Mouse (Mus musculus) liver, adult 2 months (tissue): ENCODE measurements around the gene Klhdc3. TPM values are rescaled to one million over a fixed set of nuclear protein-coding genes. Genes with fewer than 3 reads are reported as not detected.

Source experiments
- DNase-seq: peaks from one replicate; pipeline ENCODE4 v3.0.0-alpha.2; 2011; ENCODE audit warnings: low read depth, low spot score; ENCODE audit errors: extremely low read depth
- H3K27ac ChIP-seq: fragments of 200-500 bp; replicated peaks from 2 replicates; pipeline ENCODE4 v1.5.1; 2012; ENCODE audit warnings: low read depth, mild to moderate bottlenecking, control low read depth, inconsistent platforms, low read length; ENCODE audit not compliant: insufficient read depth
- H3K27me3 ChIP-seq: fragments of 200-500 bp; 2 replicates; pipeline ENCODE4 v1.6.1; 2012; ENCODE audit warnings: mild to moderate bottlenecking, moderate library complexity, low read length, inconsistent platforms; ENCODE audit not compliant: control insufficient read depth, insufficient read depth
- H3K36me3 ChIP-seq: fragments of 200-500 bp; 2 replicates; pipeline ENCODE4 v1.6.1; 2012; ENCODE audit warnings: low read length, inconsistent platforms; ENCODE audit not compliant: control insufficient read depth, insufficient read depth
- H3K4me1 ChIP-seq: fragments of 200-500 bp; 2 replicates; pipeline ENCODE4 v1.6.1; 2011; ENCODE audit warnings: low read length; ENCODE audit not compliant: control insufficient read depth, insufficient read depth
- H3K4me3 ChIP-seq: fragments of 200-500 bp; 2 replicates; pipeline ENCODE4 v1.5.1; 2011; ENCODE audit warnings: low read depth, mild to moderate bottlenecking, control low read depth, low read length, moderate library complexity; ENCODE audit not compliant: insufficient read depth
- H3K79me2 ChIP-seq: fragments of 200-500 bp; 2 replicates; pipeline ENCODE4 v1.6.1; 2012; ENCODE audit warnings: inconsistent platforms, mild to moderate bottlenecking, low read length, moderate library complexity; ENCODE audit not compliant: control insufficient read depth, insufficient read depth
- H3K9ac ChIP-seq: fragments of 200-500 bp; 2 replicates; pipeline ENCODE4 v1.6.1; 2012; ENCODE audit warnings: low read depth, mild to moderate bottlenecking, control low read depth, inconsistent platforms, low read length
- CTCF ChIP-seq: fragments of 200-500 bp; IDR thresholded peaks from 2 replicates; pipeline ENCODE4 v1.5.1; 2011; ENCODE audit warnings: low read depth, low read length, control low read depth
- POLR2A ChIP-seq: fragments of 200-500 bp; IDR thresholded peaks from 2 replicates; pipeline ENCODE4 v1.6.1; 2011; ENCODE audit warnings: low read length, control low read depth; ENCODE audit not compliant: insufficient read depth; ENCODE audit errors: extremely low read depth
- WGBS: fragments of 180-500 bp; shearing (Covaris S2); methylation state at CpG from one replicate; pipeline ENCODE4 v1.1.7; 2018; 5-methylcytosine and 5-hydroxymethylcytosine counted together
- polyA plus RNA-seq: library from polyadenylated mRNA; depleted of rRNA; stranded (reverse); fragments of >200 nt; gene quantifications from 2 replicates; pipeline ENCODE4 v1.2.3, GENCODE M21; 2012
- total RNA-seq: library from RNA; depleted of rRNA; stranded (reverse); fragments of >200 nt; gene quantifications from 2 replicates; pipeline ENCODE4 v1.2.3, GENCODE M21; 2014

Gene Klhdc3
- total and polyA plus RNA-seq, 2 experiments, result 23.9 to 74.6 TPM

DNA sequence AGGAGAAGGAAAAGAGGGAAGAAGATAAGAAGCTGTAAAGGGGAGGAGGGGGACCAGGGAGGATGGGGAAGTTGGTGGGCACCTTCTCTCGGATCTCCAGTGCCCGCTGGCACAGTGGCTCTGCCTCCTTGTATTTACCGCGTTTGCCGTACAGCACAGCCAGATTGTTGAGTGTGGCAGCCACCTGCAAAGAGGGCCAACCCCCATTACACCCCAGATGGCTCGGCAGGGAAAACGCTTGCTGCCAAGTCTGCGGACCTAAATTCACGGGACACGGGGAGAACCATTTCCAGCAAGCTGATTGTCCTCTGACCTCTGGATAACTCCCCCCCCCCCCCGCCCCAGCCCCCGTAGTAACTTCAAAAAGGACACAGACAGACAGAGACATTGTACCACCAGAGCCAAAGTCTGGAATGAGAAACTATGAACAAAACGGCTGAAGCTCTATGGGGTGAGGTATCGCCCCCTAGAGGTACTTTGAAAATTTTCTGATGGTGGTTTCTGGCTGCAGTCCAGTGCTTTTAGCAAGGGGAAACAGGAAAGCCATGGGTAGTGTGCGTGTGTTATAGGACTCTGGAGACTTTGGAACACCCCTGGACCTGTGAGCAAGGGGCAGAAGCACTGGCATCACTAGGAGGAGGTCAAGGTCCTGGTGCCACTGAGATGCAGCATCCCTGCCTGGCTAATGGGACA, 43.7 kb downstream of the Klhdc3 start:
- Histone ChIP-seq H3K36me3 (peaks cover 33% of the 10 kb centered on the region; the same call in 1 of the 2 replicates), H3K4me1 (no peaks in the 10 kb centered on the region), H3K4me3 (no peak overlapping the region), H3K9ac (no peak overlapping the region), H3K27me3 (no peaks in the 10 kb centered on the region), H3K79me2 (no peaks in the 10 kb centered on the region), H3K27ac (no peak overlapping the region)
- DNase-seq, result peak; percentile 24
- TF ChIP-seq POLR2A (no peak), CTCF (peak; percentile 38; the same call in 1 of the 2 replicates)
- WGBS, result 53% methylated on average over 15 of the region's 15 CpGs

DNA sequence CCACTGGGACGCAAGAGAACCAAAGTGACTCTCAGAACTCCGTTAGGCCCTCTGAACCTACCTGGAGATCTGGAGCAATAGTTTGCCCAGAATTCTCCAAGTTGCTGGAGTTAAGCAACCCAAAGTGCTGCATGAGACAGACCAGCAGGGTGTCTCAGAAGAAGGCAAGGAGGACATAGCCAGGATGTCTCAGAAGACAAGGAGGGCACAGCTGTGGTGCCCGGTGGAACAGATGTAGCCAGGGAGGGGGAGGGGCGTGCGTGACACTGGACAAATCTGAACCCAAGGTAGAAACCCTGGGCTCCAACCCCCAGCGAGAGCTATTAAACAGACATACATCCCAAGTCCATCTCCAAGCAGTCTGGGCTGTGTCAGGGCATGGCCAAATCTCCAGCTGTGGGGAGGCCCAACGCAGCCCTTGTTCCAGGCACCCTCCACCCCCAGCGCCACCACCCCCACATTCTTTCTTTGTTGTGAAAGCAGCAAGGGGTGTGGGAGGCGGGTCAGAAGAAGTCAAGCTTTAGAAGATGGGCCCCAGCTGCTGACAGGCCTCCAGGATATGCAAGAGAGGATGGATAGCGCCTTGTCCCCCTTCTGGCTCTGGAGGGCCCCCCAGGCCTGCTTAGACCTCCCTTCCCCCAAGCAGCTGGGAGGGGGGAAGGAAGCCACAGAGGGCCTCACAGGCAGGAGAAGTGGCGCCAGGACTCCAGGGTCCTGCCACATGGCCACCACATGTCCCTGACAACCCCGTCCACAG, 50.9 kb downstream of the Klhdc3 start:
- Histone ChIP-seq H3K36me3 (peaks cover 7% of the 10 kb centered on the region; the same call in 1 of the 2 replicates), H3K9ac (no peak overlapping the region), H3K27ac (no peak overlapping the region), H3K4me3 (no peak overlapping the region), H3K79me2 (no peaks in the 10 kb centered on the region), H3K4me1 (no peaks in the 10 kb centered on the region), H3K27me3 (no peaks in the 10 kb centered on the region)
- WGBS, result 61% methylated on average over 12 of the region's 12 CpGs
- no peak for DNase-seq
- TF ChIP-seq CTCF (no peak), POLR2A (no peak)

GRCm38 (mm10) chr17:46628791-46629684, 51.7 kb downstream of the Klhdc3 start, which contains the start of gene Ptk7:
Gene Ptk7 (minus strand): TSS chr17:46629504.
- Histone ChIP-seq H3K79me2 (no peaks in the 10 kb centered on the region), H3K9ac (peak within 1 kb of the TSS; percentile 68), H3K4me1 (no peaks in the 10 kb centered on the region), H3K27me3 (no peaks in the 10 kb centered on the region), H3K36me3 (peaks cover 7% of the 10 kb centered on the region; the same call in 1 of the 2 replicates), H3K27ac (no peak within 1 kb of the TSS), H3K4me3 (peak within 1 kb of the TSS; percentile 50)
- no peak for TF ChIP-seq CTCF
- no peak for TF ChIP-seq POLR2A
- WGBS, result 7% methylated on average over 77 of the region's 90 CpGs
- no peak for DNase-seq

DNA sequence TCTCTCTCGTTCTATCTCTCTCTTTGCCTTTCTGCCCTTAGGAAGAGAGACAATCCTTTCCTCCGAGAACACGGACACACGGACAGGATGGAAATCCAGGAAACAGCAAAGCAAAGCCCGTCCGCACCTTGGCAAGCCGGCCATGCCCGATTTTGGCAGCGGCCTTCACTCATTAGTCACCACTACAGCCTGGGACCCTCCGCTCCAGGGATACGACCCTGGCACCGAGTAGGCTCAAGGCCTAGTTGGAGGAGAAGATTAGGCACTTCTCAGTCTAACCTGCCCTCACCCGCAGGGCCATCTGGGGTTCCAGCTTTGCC, 52.3 kb downstream of the Klhdc3 start:
- H3K9ac ChIP-seq, result peak overlapping the region; percentile 68; the same call in 1 of the 2 replicates
- 21% methylated on average over 13 of the region's 13 CpGs for WGBS
- no peak for TF ChIP-seq CTCF
- no peak for TF ChIP-seq POLR2A
- no peaks in the 10 kb centered on the region for H3K4me1 ChIP-seq
- peak overlapping the region; percentile 50 for H3K4me3 ChIP-seq
- H3K27ac ChIP-seq, result no peak overlapping the region
- H3K27me3 ChIP-seq, result no peaks in the 10 kb centered on the region
- H3K79me2 ChIP-seq, result no peaks in the 10 kb centered on the region
- H3K36me3 ChIP-seq, result peaks cover 6% of the 10 kb centered on the region; the same call in 1 of the 2 replicates
- no peak for DNase-seq

- H3K79me2 ChIP-seq, result no peaks in the 10 kb centered on the region
- DNase-seq, result no peak
- H3K27me3 ChIP-seq, result no peaks in the 10 kb centered on the region
- TF ChIP-seq POLR2A, result no peak
- no peak for TF ChIP-seq CTCF
- WGBS, result 87% methylated on average over 6 of the region's 6 CpGs
- H3K4me1 ChIP-seq, result no peaks in the 10 kb centered on the region
- H3K4me3 ChIP-seq, result no peak overlapping the region
- no peak overlapping the region for H3K9ac ChIP-seq
- H3K27ac ChIP-seq, result no peak overlapping the region
- H3K36me3 ChIP-seq, result peaks cover 4% of the 10 kb centered on the region; the same call in 1 of the 2 replicates
Observed at GRCm38 (mm10) chr17:46627409-46627808, 53.3 kb downstream of the Klhdc3 start.
